Mouse (Mus musculus) gastrocnemius, adult 18-20 months (tissue): ENCODE results near the gene Olfr878. TPM values are rescaled to one million over a fixed set of nuclear protein-coding genes. Genes with fewer than 3 reads are reported as not detected.

Experiments
- DNase-seq: peaks from one replicate; pipeline ENCODE4 v3.0.0; 2021; ENCODE audit warnings: low spot score
- long read RNA-seq, 2 experiments: library from polyadenylated mRNA; stranded (forward); transcript quantifications; one replicate each; pipeline ENCODE4 v2.0.0; 2021
- total RNA-seq, 2 experiments: library from RNA; stranded (reverse); gene quantifications; 2 replicates each; pipeline ENCODE4 v1.2.3; 2021

The Olfr878 gene
- total RNA-seq: not detected
- long read RNA-seq, experiment 1: 0 reads
- long read RNA-seq, experiment 2: 0 reads

- no peak for DNase-seq
These were observed at the start of gene Olfr878 for GRCm38 (mm10) chr9:37917540-37917939. Gene Olfr878, plus strand, starts transcription at chr9:37917840.

DNA sequence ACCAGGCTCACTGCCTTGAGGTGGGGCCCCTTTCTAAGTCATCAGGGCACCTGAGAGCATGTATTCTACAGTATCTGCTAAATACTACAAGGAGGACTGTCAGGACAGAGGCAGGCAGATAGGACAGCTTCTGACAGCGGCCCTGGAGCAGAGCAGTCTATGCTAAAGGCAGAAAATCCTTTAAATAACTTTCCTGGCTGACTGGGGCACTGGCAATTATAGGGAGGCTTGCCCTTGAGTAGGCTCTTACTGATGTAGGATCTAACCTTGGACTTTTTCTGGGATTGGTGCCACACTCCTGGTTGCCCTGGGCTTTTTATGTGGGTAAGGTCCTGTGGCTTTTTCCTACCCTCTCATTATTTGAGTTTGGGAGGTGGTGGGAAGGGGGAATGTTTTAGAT, 47.4 kb upstream of the Olfr878 start:
- no peak for DNase-seq

DNA sequence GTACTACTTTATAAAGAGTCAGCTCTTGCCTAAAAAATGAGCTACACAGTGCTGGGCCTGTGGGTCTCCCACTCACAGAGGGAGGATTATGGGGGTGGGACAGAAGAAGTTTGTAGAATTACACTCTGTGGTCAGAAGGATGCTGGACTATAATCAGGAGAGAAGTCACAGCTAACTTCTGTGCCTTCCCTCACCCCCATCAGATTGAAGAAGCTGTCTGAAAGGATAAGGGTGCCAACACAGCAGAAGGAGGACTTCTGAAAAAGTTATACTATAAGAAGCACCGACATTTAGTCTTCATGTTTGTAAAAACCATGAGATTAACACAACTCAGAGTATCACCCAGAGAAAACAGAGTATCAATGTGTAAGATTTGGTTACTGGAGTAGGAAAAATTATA, 46.5 kb upstream of the Olfr878 start:
- DNase-seq: no peak

DNA sequence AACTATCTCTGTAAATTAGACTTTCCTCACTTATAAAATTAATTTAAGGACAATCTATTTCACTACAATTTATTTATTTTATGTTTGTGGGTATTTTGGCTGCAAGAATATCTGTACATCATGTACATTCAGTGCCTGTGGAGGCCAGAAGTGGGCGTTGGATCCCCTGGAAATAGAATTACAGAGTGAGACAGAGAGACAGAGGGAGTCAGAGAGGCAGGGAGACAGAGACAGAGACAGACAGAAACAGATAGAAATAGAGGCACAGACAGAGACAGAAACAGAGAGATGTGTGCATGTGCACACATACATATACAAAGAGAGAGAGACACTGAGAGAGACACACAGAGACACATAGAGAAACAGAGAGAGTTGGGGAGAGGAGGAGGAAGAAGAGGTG, 46.1 kb upstream of the Olfr878 start:
- no peak for DNase-seq

DNA sequence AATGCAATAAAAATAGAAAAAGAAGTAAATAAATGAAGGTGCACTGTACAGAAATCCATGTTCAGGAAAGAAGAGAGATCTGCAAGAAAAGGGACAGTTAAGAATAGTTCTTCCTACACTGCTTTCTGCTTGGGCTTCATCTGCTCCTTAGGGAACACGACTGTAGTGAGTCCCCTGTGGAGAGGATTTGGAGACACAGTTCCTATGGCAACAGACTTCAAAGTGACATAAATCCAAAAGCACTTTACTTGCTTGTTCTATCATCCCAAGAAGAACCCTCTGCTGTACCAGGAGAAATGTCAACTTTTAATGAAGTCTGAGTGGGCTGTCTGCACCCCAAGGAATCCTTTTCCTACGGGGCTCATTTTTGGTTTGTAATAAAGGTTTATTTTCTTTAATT, 26.7 kb upstream of the Olfr878 start:
- DNase-seq: no peak

DNA sequence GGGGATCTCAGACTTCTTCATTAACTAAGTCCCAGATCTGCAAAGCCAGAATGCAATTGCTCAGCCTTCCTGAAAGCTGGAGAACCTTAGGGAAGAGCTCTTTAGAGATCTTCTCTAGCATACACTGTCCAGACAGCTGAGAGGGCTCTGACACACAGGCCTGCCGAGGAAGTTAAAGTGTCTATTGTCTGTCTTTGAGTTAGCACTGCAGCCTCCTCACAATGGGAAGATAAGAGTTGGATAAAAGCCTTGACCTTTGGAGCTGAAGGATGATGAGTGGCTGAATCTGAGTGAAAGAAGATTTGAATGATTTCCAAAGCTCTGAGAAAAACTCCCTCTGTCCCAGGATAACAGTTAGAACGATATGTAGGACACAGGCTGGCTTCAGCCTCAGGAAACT, 21.0 kb upstream of the Olfr878 start, which contains the start of gene Olfr145:
Olfr145 (plus strand) TSS at position 64 of the 400 bp plus-strand sequence.
- DNase-seq: no peak

DNA sequence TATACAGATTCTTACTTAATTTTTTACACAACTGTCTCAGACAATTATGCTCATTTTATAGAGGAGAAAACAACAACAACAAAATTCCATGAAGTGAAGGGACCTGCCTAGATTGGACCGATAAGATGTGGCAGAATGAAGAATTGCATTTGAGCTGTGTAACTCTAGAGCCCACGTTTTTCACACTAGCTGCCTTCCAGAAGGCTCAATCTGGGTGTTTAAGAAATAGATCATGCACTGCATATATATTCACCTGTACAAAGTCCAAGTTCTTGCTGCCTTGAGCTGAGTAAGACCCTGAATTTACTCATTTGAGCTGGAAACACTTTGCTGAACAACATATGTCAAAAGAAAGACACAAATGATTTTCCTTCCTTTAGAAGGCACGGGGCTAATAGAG, 12.1 kb upstream of the Olfr878 start:
- no peak for DNase-seq

DNA sequence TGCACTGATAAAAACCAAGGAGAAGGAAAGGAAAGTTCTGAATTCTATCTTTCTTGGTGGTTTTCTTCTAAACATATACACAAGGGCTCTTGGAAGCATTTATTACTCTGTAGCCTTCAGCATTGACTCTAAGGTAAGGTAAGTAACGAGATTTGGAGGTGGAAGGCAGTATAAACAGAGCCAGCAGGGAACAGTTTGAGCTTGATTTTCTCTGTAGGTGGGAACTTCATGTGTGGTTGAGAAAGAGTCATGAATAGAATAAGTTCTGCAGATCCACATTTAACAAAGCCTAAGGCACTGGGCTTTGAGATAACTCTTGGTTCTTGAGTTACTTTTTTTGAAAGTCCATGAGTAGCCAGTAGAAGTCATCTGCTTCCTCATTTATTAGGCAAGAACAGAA, 378 bp downstream of the Olfr878 start:
- no peak for DNase-seq

GRCm38 (mm10) chr9:37924194-37924593, 6.6 kb downstream of the Olfr878 start:
- no peak for DNase-seq

DNA sequence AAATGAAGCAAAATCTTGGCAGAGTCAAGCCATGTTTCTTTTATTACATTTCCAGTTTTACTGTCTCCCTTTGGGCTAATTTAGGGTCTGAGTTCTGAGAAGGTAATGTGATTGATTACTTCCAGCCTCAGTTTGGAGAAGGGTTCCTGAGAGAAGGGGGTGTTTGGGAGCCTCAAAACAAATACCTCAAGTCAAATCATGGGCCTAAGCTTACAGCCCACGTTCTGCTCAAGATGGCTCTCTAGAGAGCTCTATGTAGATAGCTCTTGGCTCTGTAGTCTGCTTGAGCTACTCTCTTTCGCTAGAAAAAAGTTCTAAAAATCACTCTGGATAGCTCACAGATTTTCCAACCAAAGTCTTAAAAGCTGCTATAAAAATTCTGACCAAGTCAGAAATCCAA, 7.8 kb downstream of the Olfr878 start:
- no peak for DNase-seq

- no peak for DNase-seq
These were observed 8.7 kb downstream of the Olfr878 start for GRCm38 (mm10) chr9:37926019-37927013.

GRCm38 (mm10) chr9:37932519-37932918, 14.9 kb downstream of the Olfr878 start:
- peak; percentile 16 for DNase-seq

- no peak for DNase-seq
These were observed 16.5 kb downstream of the Olfr878 start for GRCm38 (mm10) chr9:37934146-37934545.

DNA sequence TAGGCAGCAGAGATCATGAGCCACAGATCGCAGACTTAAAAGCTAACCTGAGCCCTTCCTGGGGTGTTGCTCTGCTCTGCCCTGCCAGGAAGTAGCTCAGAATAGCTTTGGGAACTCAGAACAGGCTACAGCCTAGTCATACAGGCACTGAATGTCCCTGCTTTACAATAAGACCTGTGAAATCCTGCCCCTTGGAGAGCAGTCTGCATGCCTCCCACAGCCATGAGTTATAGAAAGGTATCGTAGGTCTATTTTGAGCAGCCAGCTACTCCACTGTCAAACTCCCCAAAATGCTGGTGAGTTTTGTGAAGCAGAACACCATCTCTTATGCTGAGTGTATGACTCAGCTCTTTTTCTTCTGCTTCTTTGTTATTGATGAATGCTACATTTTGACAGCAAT, 23.5 kb downstream of the Olfr878 start:
- no peak for DNase-seq

Other genes with a start within 250 kb of the Olfr878 start
- not detected for gene Panx3, start 248.6 kb upstream of the Olfr878 start, total RNA-seq
- gene Olfr160, start 201.6 kb upstream of the Olfr878 start, total RNA-seq: not detected
- not detected for gene Olfr874, start 172.7 kb upstream of the Olfr878 start, total RNA-seq
- not detected for gene Olfr875, start 146.0 kb upstream of the Olfr878 start, total RNA-seq
- gene Olfr876, start 114.8 kb upstream of the Olfr878 start, total RNA-seq: not detected
- not detected for gene Olfr877, start 63.6 kb upstream of the Olfr878 start, total RNA-seq
- gene Olfr145, start 21.1 kb upstream of the Olfr878 start, total RNA-seq: not detected
- gene Olfr881, start 74.0 kb downstream of the Olfr878 start, total RNA-seq: not detected
- gene Olfr883, start 108.0 kb downstream of the Olfr878 start, total RNA-seq: not detected
- gene Olfr884, start 128.7 kb downstream of the Olfr878 start, total RNA-seq: not detected
- not detected for gene Olfr885, start 143.5 kb downstream of the Olfr878 start, total RNA-seq
- gene Olfr887, start 166.2 kb downstream of the Olfr878 start, total RNA-seq: not detected
- gene Olfr888, start 190.3 kb downstream of the Olfr878 start, total RNA-seq: not detected
- gene Olfr889, start 197.4 kb downstream of the Olfr878 start, total RNA-seq: not detected
- gene Olfr890, start 224.7 kb downstream of the Olfr878 start, total RNA-seq: not detected